Mouse (Mus musculus): ENCODE data around the gene Scn2b. TPM values are rescaled to one million over a fixed set of nuclear protein-coding genes. Genes with fewer than 3 reads are reported as not detected.

The Scn2b gene
- total RNA-seq, 1 experiment from 2014 or later = 7.6 TPM

- DNase-seq = no peak
Observed at GRCm38 (mm10) chr9:45173475-45173874, 55.9 kb downstream of the Scn2b start.

DNA sequence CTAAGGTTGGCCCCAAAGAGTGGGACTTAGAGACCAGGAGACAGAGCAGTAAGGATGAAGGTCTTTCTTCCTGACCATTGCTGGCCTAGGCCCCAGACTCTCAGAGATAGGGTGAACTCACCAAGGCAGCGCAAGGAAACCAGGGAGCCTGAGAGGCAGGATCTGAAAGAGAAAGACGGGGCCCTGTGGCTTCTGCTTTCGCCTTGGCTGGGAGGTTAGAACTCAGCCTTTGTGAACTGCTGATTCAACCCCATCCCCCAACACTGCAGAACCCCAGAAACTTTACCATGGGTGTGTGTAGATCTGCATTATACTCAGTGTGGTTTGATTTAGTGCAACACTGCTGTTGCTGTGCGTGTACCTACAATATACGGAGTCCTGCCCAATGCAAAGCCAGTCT is 61.7 kb downstream of the Scn2b start:
- no peak for DNase-seq

Other genes starting within 250 kb of the Scn2b start
- gene Kmt2a, start 236.5 kb upstream of the Scn2b start, total RNA-seq (2021) = 37.2 and 42.9 TPM in 2 replicates
- gene Atp5l, start 197.0 kb upstream of the Scn2b start, total RNA-seq (2021) = 638 TPM in 2 replicates
- gene Ube4a, start 152.2 kb upstream of the Scn2b start, total RNA-seq (2021) = 89.5 and 100 TPM in 2 replicates
- 2.2 and 14.5 TPM in 2 replicates for gene Cd3g, start 137.4 kb upstream of the Scn2b start, total RNA-seq (2021)
- 1.5 and 12.5 TPM in 2 replicates for gene Cd3d, start 136.0 kb upstream of the Scn2b start, total RNA-seq (2021)
- gene Cd3e, start 108.2 kb upstream of the Scn2b start, total RNA-seq (2021) = 1.8 and 19.1 TPM in 2 replicates
- gene Mpzl2, start 78.0 kb upstream of the Scn2b start, total RNA-seq (2021) = 13.0 and 15.3 TPM in 2 replicates
- gene Mpzl3, start 62.6 kb upstream of the Scn2b start, total RNA-seq (2021) = 5.2 and 7.7 TPM in 2 replicates
- 1.0 and 3.4 TPM in 2 replicates for gene Jaml, start 38.6 kb upstream of the Scn2b start, total RNA-seq (2021)
- gene Scn4b, start 20.6 kb downstream of the Scn2b start, total RNA-seq (2021) = 0.56 and 0.59 TPM in 2 replicates
- gene BC049352, start 64.2 kb downstream of the Scn2b start, total RNA-seq (2021) = not detected in 2 replicates
- not detected in 2 replicates for gene Tmprss4, start 86.3 kb downstream of the Scn2b start, total RNA-seq (2021)
- gene Il10ra, start 151.4 kb downstream of the Scn2b start, total RNA-seq (2021) = 1.6 and 4.4 TPM in 2 replicates
- gene Tmprss13, start 201.3 kb downstream of the Scn2b start, total RNA-seq (2021) = 0.15 TPM in 1 of 2 replicates, not detected in the other

Data from adrenal gland, postnatal 14 days (tissue).